Mouse (Mus musculus) forebrain, embryonic 12.5 days (tissue): ENCODE data around the gene Mapk3. TPM values are rescaled to one million over a fixed set of nuclear protein-coding genes. Genes with fewer than 3 reads are reported as not detected.
"Not testable (repeated sequence)": the region's sequence is repeated elsewhere in the genome, so short reads cannot be mapped to it uniquely, and the experiment has no call there.

Experiments used
- ATAC-seq: fragments of 200-750 bp; cut with Nextera tagmentation; 2 replicates; pipeline ENCODE4 v1.8.0; 2017; ENCODE audit warnings: moderate TSS enrichment; ENCODE audit not compliant: low FRiP score
- H3K27ac ChIP-seq: fragments of 300-500 bp; sonication (generic); 2 replicates; pipeline ENCODE4 v1.5.1; 2016; ENCODE audit warnings: mild to moderate bottlenecking
- H3K27me3 ChIP-seq: fragments of 300-500 bp; sonication (generic); 2 replicates; pipeline ENCODE4 v1.6.1; 2016; ENCODE audit warnings: mild to moderate bottlenecking
- H3K36me3 ChIP-seq: fragments of 300-500 bp; sonication (generic); replicated peaks from 2 replicates; pipeline ENCODE4 v1.6.1; 2016; ENCODE audit warnings: mild to moderate bottlenecking
- H3K4me1 ChIP-seq: fragments of 300-500 bp; sonication (generic); 2 replicates; pipeline ENCODE4 v1.6.1; 2016
- H3K4me2 ChIP-seq: fragments of 300-500 bp; sonication (generic); 2 replicates; pipeline ENCODE4 v1.6.1; 2016; ENCODE audit warnings: mild to moderate bottlenecking, moderate library complexity
- H3K4me3 ChIP-seq: fragments of 300-500 bp; sonication (generic); replicated peaks from 2 replicates; pipeline ENCODE4 v1.5.1; 2016; ENCODE audit warnings: mild to moderate bottlenecking
- H3K9ac ChIP-seq: fragments of 300-500 bp; sonication (generic); 2 replicates; pipeline ENCODE4 v1.6.1; 2016; ENCODE audit warnings: mild to moderate bottlenecking
- H3K9me3 ChIP-seq: fragments of 300-500 bp; sonication (generic); 2 replicates; pipeline ENCODE4 v1.6.1; 2016
- WGBS: fragments of 180-500 bp; shearing (Covaris S2); methylation state at CpG from one replicate; pipeline ENCODE4 v1.1.7; 2016; 5-methylcytosine and 5-hydroxymethylcytosine counted together
- polyA plus RNA-seq: library from polyadenylated mRNA; unstranded; fragments of >200 nt; fragmentation: Nextera tagmentation; extraction: Ambion mirVana; gene quantifications from 2 replicates; pipeline ENCODE4 v1.2.1, GENCODE M21; 2016

Gene Mapk3
- 51.5 and 56.8 TPM in 2 replicates for polyA plus RNA-seq

DNA sequence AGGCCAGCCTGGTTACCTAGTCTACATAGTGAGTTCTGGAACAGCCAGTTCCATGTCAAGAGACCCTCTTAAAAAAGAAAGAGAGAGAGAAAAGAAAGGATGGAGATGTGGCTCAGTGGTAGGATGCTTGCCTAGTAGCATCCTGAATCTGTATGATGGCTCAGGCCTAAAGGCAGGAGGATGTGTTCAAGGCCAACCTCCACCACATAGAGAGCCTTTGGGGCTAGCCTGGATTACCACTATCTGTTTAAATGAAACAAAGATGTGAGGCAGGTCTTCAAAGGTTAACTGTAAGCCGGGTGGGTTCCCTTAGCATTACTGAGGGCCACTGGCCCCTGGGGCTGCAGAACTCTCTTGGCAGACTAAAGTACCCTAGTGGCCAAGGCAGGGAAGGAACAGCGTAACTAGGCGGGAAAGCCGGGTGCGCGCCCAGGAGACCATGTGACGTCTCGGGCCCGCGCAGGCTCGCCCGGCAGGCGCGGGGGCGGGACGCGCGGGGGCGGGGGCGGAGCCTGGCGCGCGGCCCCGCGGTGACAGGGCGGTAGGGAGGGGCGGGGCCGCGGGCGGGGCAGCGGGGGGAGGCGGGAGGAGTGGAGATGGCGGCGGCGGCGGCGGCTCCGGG lies at the start of gene Mapk3:
Mapk3 (plus strand) TSS at position 552 of the 622 bp plus-strand sequence.
- peak; percentile 63 for ATAC-seq
- peak within 1 kb of the TSS; percentile 93 for H3K4me2 ChIP-seq
- H3K4me1 ChIP-seq: peaks cover 32% of the 10 kb centered on the region
- peak within 1 kb of the TSS; percentile 88 for H3K27ac ChIP-seq
- H3K9ac ChIP-seq: peak within 1 kb of the TSS; percentile 85
- H3K27me3 ChIP-seq: no peaks in the 10 kb centered on the region
- WGBS: 4% methylated on average over 30 of the region's 38 CpGs
- H3K9me3 ChIP-seq: no peaks in the 10 kb centered on the region
- peak within 1 kb of the TSS; percentile 77 for H3K4me3 ChIP-seq
- peaks cover 20% of the 10 kb centered on the region for H3K36me3 ChIP-seq

DNA sequence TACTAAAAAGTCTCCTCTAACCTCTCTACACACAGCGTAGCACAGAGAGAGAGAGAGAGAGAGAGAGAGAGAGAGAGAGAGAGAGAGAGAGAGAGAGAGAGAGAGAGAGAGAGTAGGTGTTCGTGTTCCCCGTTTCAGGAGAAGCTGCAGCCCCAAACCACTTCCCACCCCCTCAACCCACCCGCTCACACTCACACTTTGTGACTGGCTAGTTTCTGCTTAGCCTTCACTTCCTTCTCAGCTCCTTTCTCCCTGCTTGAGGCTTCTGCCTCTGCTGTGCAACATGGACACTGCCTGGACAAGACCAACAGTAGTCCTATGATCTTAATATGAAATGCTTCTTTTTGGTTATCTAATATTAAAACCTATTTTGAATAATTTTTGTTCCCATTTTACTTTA lies 49.1 kb upstream of the Mapk3 start:
- no peak for ATAC-seq
- no peaks in the 10 kb centered on the region for H3K36me3 ChIP-seq
- H3K4me1 ChIP-seq: no peaks in the 10 kb centered on the region
- H3K4me2 ChIP-seq: no peak overlapping the region
- 75% methylated on average over 4 of the region's 4 CpGs for whole genome bisulfite sequencing
- H3K9ac ChIP-seq: no peak overlapping the region
- peaks cover 6% of the 10 kb centered on the region; the same call in 1 of the 2 replicates for H3K9me3 ChIP-seq
- no peak overlapping the region for H3K4me3 ChIP-seq
- peaks cover 20% of the 10 kb centered on the region for H3K27me3 ChIP-seq
- no peak overlapping the region for H3K27ac ChIP-seq

DNA sequence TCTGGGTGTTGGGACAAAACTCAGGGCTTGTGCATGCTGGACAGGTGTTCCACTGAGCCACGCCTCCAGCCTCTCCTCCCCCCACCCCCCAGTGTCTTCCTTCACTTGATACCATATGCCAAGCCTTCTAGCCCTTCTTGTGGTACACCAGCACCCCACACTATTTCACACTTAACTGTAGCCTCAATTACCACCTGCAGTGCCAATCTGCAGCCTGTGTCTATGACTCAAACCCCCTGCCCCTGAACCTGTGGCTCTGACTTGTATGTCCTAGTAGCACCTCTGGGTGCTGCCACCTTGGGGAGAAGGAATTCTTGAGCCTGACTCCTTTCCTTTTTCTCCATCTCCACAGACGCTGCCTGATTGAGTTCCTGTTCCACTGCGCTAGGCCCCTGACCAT lies 47.5 kb upstream of the Mapk3 start:
- Histone ChIP-seq H3K36me3 (no peaks in the 10 kb centered on the region), H3K9ac (no peak overlapping the region), H3K4me2 (no peak overlapping the region), H3K4me1 (no peaks in the 10 kb centered on the region), H3K27me3 (peaks cover 9% of the 10 kb centered on the region; the same call in 1 of the 2 replicates), H3K27ac (no peak overlapping the region), H3K9me3 (peaks cover 6% of the 10 kb centered on the region; the same call in 1 of the 2 replicates), H3K4me3 (no peak overlapping the region)
- no peak for ATAC-seq
- WGBS: 91% methylated on average over 3 of the region's 3 CpGs

DNA sequence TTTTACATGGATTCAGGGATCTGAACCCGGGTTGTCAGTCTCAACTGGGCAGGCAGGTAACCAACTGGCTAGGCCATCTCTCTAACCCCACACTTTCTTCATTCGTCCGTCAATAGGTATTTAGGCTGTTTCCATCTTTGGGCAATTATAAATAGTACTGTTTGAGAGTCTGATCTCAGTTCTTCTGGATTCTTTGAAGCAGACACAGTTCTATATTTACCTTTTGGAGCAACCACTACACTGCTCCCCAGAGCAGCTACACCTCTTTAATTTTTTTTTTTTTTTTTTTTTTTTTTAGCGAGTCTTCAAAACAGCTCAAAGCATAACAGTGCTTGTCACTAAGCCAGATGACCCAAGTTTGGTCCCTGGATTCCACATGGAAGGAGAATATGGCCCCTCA lies 43.7 kb upstream of the Mapk3 start:
- WGBS: 79% methylated on average over 4 of the region's 4 CpGs
- ATAC-seq: no peak
- H3K4me3 ChIP-seq: no peak overlapping the region
- no peak overlapping the region for H3K9ac ChIP-seq
- H3K27me3 ChIP-seq: no peaks in the 10 kb centered on the region
- H3K9me3 ChIP-seq: no peaks in the 10 kb centered on the region
- H3K27ac ChIP-seq: no peak overlapping the region
- no peak overlapping the region for H3K4me2 ChIP-seq
- no peaks in the 10 kb centered on the region for H3K36me3 ChIP-seq
- no peaks in the 10 kb centered on the region for H3K4me1 ChIP-seq

- H3K9ac ChIP-seq: no peak overlapping the region
- H3K4me3 ChIP-seq: no peak overlapping the region
- peaks cover 6% of the 10 kb centered on the region; the same call in 1 of the 2 replicates for H3K9me3 ChIP-seq
- ATAC-seq: no peak
- H3K36me3 ChIP-seq: no peaks in the 10 kb centered on the region
- H3K4me1 ChIP-seq: no peaks in the 10 kb centered on the region
- H3K27ac ChIP-seq: no peak overlapping the region
- WGBS: 89% methylated on average over 3 of the region's 3 CpGs
- H3K27me3 ChIP-seq: no peaks in the 10 kb centered on the region
- no peak overlapping the region for H3K4me2 ChIP-seq
Observed at GRCm38 (mm10) chr7:126717566-126717965, 41.8 kb upstream of the Mapk3 start.

DNA sequence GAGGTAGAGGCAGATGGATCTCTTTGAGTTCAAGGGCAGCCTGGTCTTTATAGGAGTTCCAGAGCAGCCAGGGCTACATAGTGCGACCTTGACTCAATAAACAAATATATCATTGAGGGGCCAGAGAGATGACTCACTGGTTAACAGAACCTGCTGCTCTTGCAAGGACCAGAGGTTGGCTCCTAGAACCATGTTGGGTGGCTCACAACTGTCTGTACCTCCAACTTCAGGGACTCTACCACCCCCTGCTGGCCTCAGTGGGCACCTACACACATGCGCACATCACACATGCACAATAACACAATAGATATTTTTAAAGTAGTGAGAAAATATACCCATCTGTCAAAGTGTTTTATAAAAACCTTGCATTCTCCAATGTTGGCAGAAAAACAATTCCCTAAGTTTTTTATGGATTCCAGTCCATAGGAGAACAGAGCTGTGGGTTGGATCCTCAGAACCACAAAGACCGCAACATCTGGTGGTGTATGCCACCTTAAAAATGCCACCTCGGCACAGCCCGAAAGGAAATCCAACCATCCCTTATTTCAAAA lies 40.5 kb upstream of the Mapk3 start:
- Histone ChIP-seq H3K36me3 (no peaks in the 10 kb centered on the region), H3K27ac (no peak overlapping the region), H3K9me3 (peaks cover 6% of the 10 kb centered on the region; the same call in 1 of the 2 replicates), H3K4me1 (no peaks in the 10 kb centered on the region), H3K4me2 (no peak overlapping the region), H3K27me3 (no peaks in the 10 kb centered on the region), H3K4me3 (no peak overlapping the region), H3K9ac (no peak overlapping the region)
- no peak for ATAC-seq
- 95% methylated on average over 5 of the region's 5 CpGs for WGBS

DNA sequence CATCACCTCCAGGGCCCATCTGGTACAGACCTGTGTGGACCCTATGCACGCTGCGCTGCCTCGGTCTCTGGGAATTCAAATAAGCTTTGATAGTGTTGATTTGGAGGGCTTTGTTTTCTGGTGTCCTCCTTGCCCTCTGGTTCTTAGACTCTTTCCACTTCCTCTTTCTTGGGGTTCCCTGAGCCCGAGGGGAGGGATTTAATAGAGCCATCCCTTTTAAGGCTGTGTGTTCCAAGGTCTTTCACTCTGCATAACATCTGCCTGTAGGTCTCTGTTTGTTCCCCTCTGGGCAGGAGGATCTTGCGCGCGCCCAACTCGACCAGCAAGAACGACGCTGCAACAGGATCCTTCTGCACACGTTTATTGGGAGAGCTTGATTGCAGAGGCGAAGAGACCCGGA lies 37.8 kb upstream of the Mapk3 start:
- no peak overlapping the region for H3K4me2 ChIP-seq
- no peak overlapping the region for H3K4me3 ChIP-seq
- H3K27ac ChIP-seq: no peak overlapping the region
- H3K36me3 ChIP-seq: no peaks in the 10 kb centered on the region
- WGBS: 91% methylated on average over 13 of the region's 13 CpGs
- peaks cover 6% of the 10 kb centered on the region; the same call in 1 of the 2 replicates for H3K9me3 ChIP-seq
- H3K4me1 ChIP-seq: no peaks in the 10 kb centered on the region
- no peaks in the 10 kb centered on the region for H3K27me3 ChIP-seq
- ATAC-seq: no peak
- H3K9ac ChIP-seq: no peak overlapping the region

- Histone ChIP-seq H3K36me3 (no peaks in the 10 kb centered on the region), H3K4me2 (no peak overlapping the region), H3K27ac (no peak overlapping the region), H3K4me1 (no peaks in the 10 kb centered on the region), H3K9ac (no peak overlapping the region), H3K27me3 (no peaks in the 10 kb centered on the region), H3K4me3 (no peak overlapping the region), H3K9me3 (peaks cover 6% of the 10 kb centered on the region; the same call in 1 of the 2 replicates)
- WGBS: 82% methylated on average over 3 of the region's 3 CpGs
- no peak for ATAC-seq
Observed at GRCm38 (mm10) chr7:126725077-126725476, 34.3 kb upstream of the Mapk3 start.

- WGBS: 80% methylated on average over 5 of the region's 5 CpGs
- Histone ChIP-seq H3K27ac (no peak overlapping the region), H3K9ac (no peak overlapping the region), H3K9me3 (peaks cover 6% of the 10 kb centered on the region; the same call in 1 of the 2 replicates), H3K27me3 (no peaks in the 10 kb centered on the region), H3K4me3 (no peak overlapping the region), H3K36me3 (no peaks in the 10 kb centered on the region), H3K4me1 (no peaks in the 10 kb centered on the region), H3K4me2 (no peak overlapping the region)
- no peak for ATAC-seq
Observed at GRCm38 (mm10) chr7:126725667-126726066, 33.7 kb upstream of the Mapk3 start.

- H3K27ac ChIP-seq, ATAC-seq: not testable (repeated sequence)
- 85% methylated on average over 4 of the region's 4 CpGs for WGBS
Observed at GRCm38 (mm10) chr7:126730256-126730789, 29.1 kb upstream of the Mapk3 start.

GRCm38 (mm10) chr7:126736122-126736521 lies 23.3 kb upstream of the Mapk3 start:
- 88% methylated on average over 8 of the region's 8 CpGs for WGBS

More at GRCm38 (mm10) chr7:126730256-126730789, 29.1 kb upstream of the Mapk3 start:
- H3K4me3 ChIP-seq, H3K9ac ChIP-seq, H3K27me3 ChIP-seq, H3K4me2 ChIP-seq, H3K4me1 ChIP-seq, H3K9me3 ChIP-seq, H3K36me3 ChIP-seq: not testable (repeated sequence)

DNA sequence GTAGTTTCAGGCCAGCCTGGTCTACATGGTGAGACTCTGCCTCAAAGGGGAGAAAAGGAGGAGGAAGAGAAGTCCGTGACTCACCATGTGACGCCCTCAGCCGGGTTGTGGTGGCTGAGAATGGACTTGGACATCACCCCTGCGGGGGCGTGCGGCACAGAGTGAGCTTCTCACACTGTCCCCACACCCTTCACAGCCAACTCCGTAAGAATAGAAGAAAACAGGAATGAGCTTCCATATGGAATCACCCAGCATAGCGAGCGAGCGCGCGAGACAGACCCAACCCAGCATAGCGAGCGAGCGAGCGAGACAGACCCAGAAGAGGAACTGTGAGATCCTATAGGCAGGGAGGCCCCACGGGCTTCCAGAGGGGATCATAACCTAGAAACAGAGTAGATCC lies 19.9 kb upstream of the Mapk3 start:
- Histone ChIP-seq H3K36me3 (no peaks in the 10 kb centered on the region), H3K9me3 (no peaks in the 10 kb centered on the region), H3K9ac (no peak overlapping the region), H3K27ac (no peak overlapping the region), H3K27me3 (no peaks in the 10 kb centered on the region), H3K4me1 (no peaks in the 10 kb centered on the region), H3K4me3 (no peak overlapping the region), H3K4me2 (no peak overlapping the region)
- WGBS: 90% methylated on average over 17 of the region's 17 CpGs
- ATAC-seq: no peak

More at GRCm38 (mm10) chr7:126736122-126736521, 23.3 kb upstream of the Mapk3 start:
- Histone ChIP-seq H3K4me2 (no peak overlapping the region), H3K9ac (no peak overlapping the region), H3K36me3 (no peaks in the 10 kb centered on the region), H3K27me3 (no peaks in the 10 kb centered on the region), H3K4me1 (no peaks in the 10 kb centered on the region), H3K4me3 (no peak overlapping the region), H3K9me3 (no peaks in the 10 kb centered on the region), H3K27ac (no peak overlapping the region)
- no peak for ATAC-seq
